Mouse (Mus musculus) heart, postnatal 0 days (tissue): ENCODE results near the gene Mecr. TPM values are rescaled to one million over a fixed set of nuclear protein-coding genes. Genes with fewer than 3 reads are reported as not detected.

Experiments
- ATAC-seq: fragments of 200-750 bp; cut with Nextera tagmentation; 2 replicates; pipeline ENCODE4 v1.8.0; 2017; ENCODE audit warnings: low read depth, moderate number of reproducible peaks, moderate library complexity; ENCODE audit not compliant: insufficient read depth
- DNase-seq: peaks from one replicate; pipeline ENCODE4 v3.0.0-alpha.2; 2016; ENCODE audit warnings: low spot score
- H3K27ac ChIP-seq: fragments of 300-500 bp; sonication (generic); 2 replicates; pipeline ENCODE4 v1.5.1; 2014; ENCODE audit warnings: low read depth, mild to moderate bottlenecking
- H3K27me3 ChIP-seq: fragments of 300-500 bp; sonication (generic); 2 replicates; pipeline ENCODE4 v1.6.1; 2014; ENCODE audit warnings: low read length, mixed read lengths; ENCODE audit not compliant: control insufficient read depth, insufficient read depth
- H3K36me3 ChIP-seq: fragments of 300-500 bp; sonication (generic); replicated peaks from 2 replicates; pipeline ENCODE4 v1.6.1; 2014; ENCODE audit warnings: low read length, mixed read lengths; ENCODE audit not compliant: control insufficient read depth, insufficient read depth
- H3K4me1 ChIP-seq: fragments of 300-500 bp; sonication (generic); 2 replicates; pipeline ENCODE4 v1.6.1; 2014; ENCODE audit warnings: antibody characterized with exemption; ENCODE audit not compliant: control insufficient read depth, insufficient read depth
- H3K4me2 ChIP-seq: fragments of 300-500 bp; sonication (generic); 2 replicates; pipeline ENCODE4 v1.6.1; 2014; ENCODE audit warnings: low read depth, mild to moderate bottlenecking, low read length, moderate library complexity
- H3K4me3 ChIP-seq: fragments of 300-500 bp; sonication (generic); 2 replicates; pipeline ENCODE4 v1.5.1; 2014; ENCODE audit warnings: low read depth, low read length
- H3K9ac ChIP-seq: fragments of 300-500 bp; sonication (generic); replicated peaks from 2 replicates; pipeline ENCODE4 v1.6.1; 2014; ENCODE audit warnings: low read depth, low read length, mixed read lengths
- H3K9me3 ChIP-seq: fragments of 300-500 bp; sonication (generic); replicated peaks from 2 replicates; pipeline ENCODE4 v1.6.1; 2016; ENCODE audit warnings: low read length; ENCODE audit not compliant: control insufficient read depth
- CTCF ChIP-seq: IDR thresholded peaks from 2 replicates; pipeline ENCODE4 v1.5.1; 2016; ENCODE audit warnings: antibody characterized with exemption, control low read depth, low read depth
- EP300 ChIP-seq: IDR thresholded peaks from 2 replicates; pipeline ENCODE4 v1.6.1; 2016; ENCODE audit warnings: antibody characterized with exemption, low read depth
- WGBS: fragments of 180-500 bp; shearing (Covaris S2); extraction: QIAGEN DNeasy Blood & Tissue Kit; methylation state at CpG from one replicate; pipeline ENCODE4 v1.1.7; 2014; 5-methylcytosine and 5-hydroxymethylcytosine counted together
- polyA plus RNA-seq: library from polyadenylated mRNA; unstranded; fragments of >200 nt; fragmentation: Nextera tagmentation; extraction: Ambion mirVana; gene quantifications from 2 replicates; pipeline ENCODE4 v1.2.1, GENCODE M21; 2015
- total RNA-seq: library from RNA; depleted of rRNA; stranded (reverse); fragments of >200 nt; gene quantifications from 2 replicates; pipeline ENCODE4 v1.2.3, GENCODE M21; 2014; ENCODE audit warnings: low replicate concordance

The Mecr gene
- total and polyA plus RNA-seq, 2 experiments from 2014 or later = 47.3 to 70.5 TPM

GRCm38 (mm10) chr4:131836351-131836881 lies 6.9 kb upstream of the Mecr start:
- WGBS = under 1% methylated on average over 36 of the region's 39 CpGs
- Histone ChIP-seq H3K27me3 (peaks cover 47% of the 10 kb centered on the region), H3K9ac (peak overlapping the region; percentile 65; the same call in 1 of the 2 replicates), H3K36me3 (no peaks in the 10 kb centered on the region), H3K9me3 (no peaks in the 10 kb centered on the region), H3K4me2 (peak overlapping the region; percentile 98), H3K4me1 (peaks cover 15% of the 10 kb centered on the region; the same call in 1 of the 2 replicates), H3K4me3 (peak overlapping the region; percentile 70), H3K27ac (no peak overlapping the region)
- DNase-seq (no peak), ATAC-seq (no peak)
- TF ChIP-seq CTCF (no peak), EP300 (no peak)

GRCm38 (mm10) chr4:131836891-131837491 lies 6.3 kb upstream of the Mecr start:
- Histone ChIP-seq H3K27me3 (peaks cover 48% of the 10 kb centered on the region), H3K4me3 (peak overlapping the region; percentile 70), H3K9me3 (no peaks in the 10 kb centered on the region), H3K4me1 (peaks cover 15% of the 10 kb centered on the region; the same call in 1 of the 2 replicates), H3K9ac (peak overlapping the region; percentile 65), H3K4me2 (peak overlapping the region; percentile 98), H3K27ac (no peak overlapping the region), H3K36me3 (no peaks in the 10 kb centered on the region)
- TF ChIP-seq CTCF = no peak
- no peak for TF ChIP-seq EP300
- ATAC-seq = peak; percentile 9
- no peak for DNase-seq
- under 1% methylated on average over 65 of the region's 76 CpGs for WGBS

DNA sequence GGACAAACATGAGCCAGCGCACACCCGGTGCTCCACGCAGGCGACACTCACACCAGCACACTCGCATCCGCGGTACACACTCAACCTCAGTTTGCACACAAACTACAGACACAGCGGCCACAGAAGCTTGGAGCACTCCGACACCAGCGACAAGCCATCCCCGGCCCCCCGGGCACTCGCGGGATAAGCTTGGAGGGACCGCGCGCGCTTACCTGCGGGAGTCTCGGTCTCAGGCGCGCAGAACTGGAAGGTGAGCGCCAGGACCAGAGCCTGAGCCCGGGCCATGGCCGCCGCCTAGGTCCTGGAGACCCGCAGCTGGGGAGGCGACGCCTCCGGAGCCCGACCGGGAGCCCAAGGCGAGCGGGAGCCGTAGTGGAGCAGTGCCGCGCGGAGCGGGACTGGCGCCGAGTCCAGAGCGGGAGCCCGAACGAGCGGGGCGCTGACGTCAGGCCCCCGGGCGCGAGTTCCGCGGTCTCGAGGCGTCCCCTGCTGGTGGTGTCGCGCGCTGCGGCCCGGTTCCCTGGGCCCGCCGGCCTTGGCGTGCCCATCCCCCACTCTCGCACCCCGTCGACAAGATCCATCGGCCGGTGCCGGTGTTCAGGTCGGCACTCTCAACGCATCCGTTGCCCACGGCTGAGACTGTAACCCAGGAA lies 5.3 kb upstream of the Mecr start, which contains the start of gene Ptpru:
TSS of gene Ptpru (minus strand) at position 417 of the 653 bp plus-strand sequence.
- Histone ChIP-seq H3K27ac (no peak within 1 kb of the TSS), H3K36me3 (no peaks in the 10 kb centered on the region), H3K9me3 (no peaks in the 10 kb centered on the region), H3K4me2 (peak within 1 kb of the TSS; percentile 98), H3K4me1 (peaks cover 15% of the 10 kb centered on the region; the same call in 1 of the 2 replicates), H3K9ac (peak within 1 kb of the TSS; percentile 65), H3K4me3 (peak within 1 kb of the TSS; percentile 70), H3K27me3 (peaks cover 51% of the 10 kb centered on the region)
- TF ChIP-seq EP300 = no peak
- TF ChIP-seq CTCF = peak; percentile 84
- peak; percentile 89 for ATAC-seq
- WGBS = 1% methylated on average over 64 of the region's 72 CpGs
- DNase-seq = peak; percentile 50

DNA sequence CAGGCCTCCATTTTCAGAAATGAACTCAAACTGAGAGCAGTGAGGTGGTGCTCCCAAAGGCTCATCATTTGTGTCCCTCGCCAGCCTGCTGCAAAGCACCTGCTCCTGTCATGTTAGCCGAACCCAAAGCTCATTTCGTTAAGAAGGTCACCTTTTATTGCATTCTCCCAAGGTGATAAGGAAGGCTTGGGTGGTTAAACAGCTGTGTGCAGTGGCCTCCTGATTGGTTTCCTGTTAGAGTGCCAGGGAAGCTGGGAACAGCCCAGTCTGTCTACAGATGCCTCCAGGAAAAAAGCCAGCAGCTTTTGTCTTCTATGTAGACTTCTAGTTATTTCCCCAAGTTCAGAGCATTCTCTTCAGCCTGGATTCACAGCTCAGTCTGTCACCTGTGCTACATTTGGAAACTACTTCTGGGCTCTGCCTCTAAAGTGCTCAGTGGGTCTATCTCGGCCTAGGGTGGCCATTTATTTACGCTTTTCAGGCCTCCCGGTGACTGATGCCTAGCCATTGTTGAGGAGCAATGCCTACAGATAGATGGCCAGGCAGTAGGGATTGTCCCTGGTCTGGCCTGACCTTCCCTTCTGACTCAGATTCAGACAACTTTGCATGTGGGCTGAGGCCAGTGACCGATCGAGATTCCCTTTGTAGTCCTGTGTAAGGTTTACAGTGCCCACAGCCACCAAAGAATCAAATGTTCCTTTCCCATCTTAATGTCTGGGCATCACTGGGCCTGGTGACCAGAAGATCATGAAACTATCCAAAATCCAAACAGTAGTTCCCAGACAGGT lies 2.9 kb downstream of the Mecr start:
- TF ChIP-seq EP300 (no peak), CTCF (no peak)
- H3K4me1 ChIP-seq = peaks cover 5% of the 10 kb centered on the region; the same call in 1 of the 2 replicates
- no peaks in the 10 kb centered on the region for H3K9me3 ChIP-seq
- H3K27me3 ChIP-seq = 0 out of 2 replicates have a peak, but pooled peaks cover 8% of the 10 kb centered on the region
- ATAC-seq = no peak
- H3K27ac ChIP-seq = no peak overlapping the region
- no peak overlapping the region; the same call in 1 of the 2 replicates for H3K9ac ChIP-seq
- DNase-seq = no peak
- 84% methylated on average over 8 of the region's 8 CpGs for WGBS
- no peak overlapping the region for H3K4me2 ChIP-seq
- H3K36me3 ChIP-seq = peaks cover 13% of the 10 kb centered on the region; the same call in 1 of the 2 replicates
- no peak overlapping the region for H3K4me3 ChIP-seq

GRCm38 (mm10) chr4:131848082-131848481 lies 4.8 kb downstream of the Mecr start:
- DNase-seq (no peak), ATAC-seq (no peak)
- Histone ChIP-seq H3K27ac (no peak overlapping the region), H3K9me3 (no peaks in the 10 kb centered on the region), H3K4me1 (peaks cover 5% of the 10 kb centered on the region; the same call in 1 of the 2 replicates), H3K4me2 (no peak overlapping the region), H3K4me3 (no peak overlapping the region), H3K27me3 (no peaks in the 10 kb centered on the region), H3K36me3 (peaks cover 13% of the 10 kb centered on the region; the same call in 1 of the 2 replicates), H3K9ac (no peak overlapping the region)
- 63% methylated on average over 6 of the region's 6 CpGs for WGBS
- TF ChIP-seq CTCF = no peak
